Mouse (Mus musculus) cerebellum, adult 2 months (tissue): ENCODE measurements around the gene Vmn1r211. TPM values are rescaled to one million over a fixed set of nuclear protein-coding genes. Genes with fewer than 3 reads are reported as not detected.

Source experiments
- polyA plus RNA-seq: library from polyadenylated mRNA; depleted of rRNA; stranded (reverse); fragments of >200 nt; gene quantifications from 2 replicates; pipeline ENCODE4 v1.2.3, GENCODE M21; 2012; rRNA removed

Gene Vmn1r211
- polyA plus RNA-seq, 1 experiment: not detected

Other genes with a start within 250 kb of the Vmn1r211 start
- gene Vmn1r206, start 233.3 kb downstream of the Vmn1r211 start, polyA plus RNA-seq: 0.43 and 0.56 TPM in 2 replicates
- gene Vmn1r207-ps, start 127.9 kb downstream of the Vmn1r211 start, polyA plus RNA-seq: 0.08 TPM in 2 replicates
- not detected in 2 replicates for gene Vmn1r208, start 80.2 kb downstream of the Vmn1r211 start, polyA plus RNA-seq
- not detected in 2 replicates for gene Vmn1r209, start 47.9 kb downstream of the Vmn1r211 start, polyA plus RNA-seq
- not detected in 2 replicates for gene Vmn1r210, start 26.2 kb downstream of the Vmn1r211 start, polyA plus RNA-seq
- not detected in 2 replicates for gene Vmn1r212, start 26.6 kb upstream of the Vmn1r211 start, polyA plus RNA-seq
- gene Vmn1r213, start 150.1 kb upstream of the Vmn1r211 start, polyA plus RNA-seq: not detected in 2 replicates
- not detected in 2 replicates for gene Vmn1r214, start 172.9 kb upstream of the Vmn1r211 start, polyA plus RNA-seq
- not detected in 2 replicates for gene Vmn1r215, start 210.5 kb upstream of the Vmn1r211 start, polyA plus RNA-seq